Mouse (Mus musculus) lung, postnatal 0 days (tissue): ENCODE data around the gene Hs6st1. TPM values are rescaled to one million over a fixed set of nuclear protein-coding genes. Genes with fewer than 3 reads are reported as not detected.

ENCODE experiments used
- ATAC-seq: fragments of 200-750 bp; cut with Nextera tagmentation; 2 replicates; pipeline ENCODE4 v1.8.0; 2017; ENCODE audit warnings: moderate library complexity
- DNase-seq: peaks from one replicate; pipeline ENCODE4 v3.0.0-alpha.2; 2016; ENCODE audit warnings: low spot score
- H3K27ac ChIP-seq: fragments of 300-500 bp; sonication (generic); 2 replicates; pipeline ENCODE4 v1.5.1; 2014; ENCODE audit warnings: antibody characterized with exemption, mild to moderate bottlenecking, low read length, mixed read lengths
- H3K27me3 ChIP-seq: fragments of 300-500 bp; sonication (generic); replicated peaks from 2 replicates; pipeline ENCODE4 v1.6.1; 2014; ENCODE audit warnings: low read length, mixed read lengths; ENCODE audit not compliant: insufficient read depth
- H3K36me3 ChIP-seq: fragments of 300-500 bp; sonication (generic); 2 replicates; pipeline ENCODE4 v1.6.1; 2014; ENCODE audit warnings: low read length, mixed read lengths; ENCODE audit not compliant: insufficient read depth
- H3K4me1 ChIP-seq: fragments of 300-500 bp; sonication (generic); 2 replicates; pipeline ENCODE4 v1.6.1; 2014; ENCODE audit warnings: antibody characterized with exemption, low read depth, low read length, mixed read lengths; ENCODE audit not compliant: insufficient read depth
- H3K4me2 ChIP-seq: fragments of 300-500 bp; sonication (generic); replicated peaks from 2 replicates; pipeline ENCODE4 v1.6.1; 2014; ENCODE audit warnings: low read depth, mild to moderate bottlenecking, low read length, moderate library complexity, mixed read lengths
- H3K4me3 ChIP-seq: fragments of 300-500 bp; sonication (generic); 2 replicates; pipeline ENCODE4 v1.5.1; 2014; ENCODE audit warnings: low read depth, low read length
- H3K9ac ChIP-seq: fragments of 300-500 bp; sonication (generic); replicated peaks from 2 replicates; pipeline ENCODE4 v1.6.1; 2014; ENCODE audit warnings: low read depth, mild to moderate bottlenecking
- H3K9me3 ChIP-seq: fragments of 300-500 bp; sonication (generic); 2 replicates; pipeline ENCODE4 v1.6.1; 2016; ENCODE audit warnings: low read length, mixed read lengths
- CTCF ChIP-seq: IDR thresholded peaks from 2 replicates; pipeline ENCODE4 v1.5.1; 2016; ENCODE audit warnings: antibody characterized with exemption, mild to moderate bottlenecking
- EP300 ChIP-seq: IDR thresholded peaks from 2 replicates; pipeline ENCODE4 v1.6.1; 2016; ENCODE audit warnings: antibody characterized with exemption, mild to moderate bottlenecking, control low read depth
- WGBS: fragments of 180-500 bp; shearing (Covaris S2); extraction: QIAGEN DNeasy Blood & Tissue Kit; methylation state at CpG from one replicate; pipeline ENCODE4 v1.1.7; 2014; 5-methylcytosine and 5-hydroxymethylcytosine counted together
- polyA plus RNA-seq: library from polyadenylated mRNA; unstranded; fragments of >200 nt; fragmentation: Nextera tagmentation; extraction: Ambion mirVana; gene quantifications from 2 replicates; pipeline ENCODE4 v1.2.1, GENCODE M21; 2015

Gene Hs6st1
- polyA plus RNA-seq, 1 experiment from 2014 or later = 4.9 TPM

DNA sequence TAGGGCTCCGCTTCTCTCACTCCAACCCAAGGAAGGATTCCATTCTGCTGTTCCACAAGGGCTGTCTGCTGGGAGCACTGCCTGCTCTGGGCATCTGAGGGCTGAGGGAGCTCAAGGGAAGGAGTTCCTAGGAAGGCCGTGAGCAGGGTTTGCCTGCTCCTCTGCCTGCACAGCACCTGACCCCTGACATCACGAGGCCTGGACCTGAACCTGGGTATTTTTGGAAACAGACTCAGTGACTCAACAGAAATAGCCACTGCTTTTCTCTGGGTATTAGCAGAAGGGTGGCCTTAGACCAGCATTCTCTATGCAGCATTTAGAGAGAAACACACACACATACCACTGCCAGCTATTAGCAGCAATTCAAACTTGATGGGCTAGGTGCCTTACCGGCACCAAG lies 30.2 kb downstream of the Hs6st1 start:
- Histone ChIP-seq H3K36me3 (no peaks in the 10 kb centered on the region; the same call in 1 of the 2 replicates), H3K27ac (no peak overlapping the region), H3K27me3 (no peaks in the 10 kb centered on the region), H3K4me3 (no peak overlapping the region), H3K9me3 (no peaks in the 10 kb centered on the region), H3K9ac (no peak overlapping the region), H3K4me2 (no peak overlapping the region), H3K4me1 (no peaks in the 10 kb centered on the region)
- 91% methylated on average over 4 of the region's 4 CpGs for WGBS
- DNase-seq (no peak), ATAC-seq (no peak)
- no peak for TF ChIP-seq EP300
- TF ChIP-seq CTCF = no peak

DNA sequence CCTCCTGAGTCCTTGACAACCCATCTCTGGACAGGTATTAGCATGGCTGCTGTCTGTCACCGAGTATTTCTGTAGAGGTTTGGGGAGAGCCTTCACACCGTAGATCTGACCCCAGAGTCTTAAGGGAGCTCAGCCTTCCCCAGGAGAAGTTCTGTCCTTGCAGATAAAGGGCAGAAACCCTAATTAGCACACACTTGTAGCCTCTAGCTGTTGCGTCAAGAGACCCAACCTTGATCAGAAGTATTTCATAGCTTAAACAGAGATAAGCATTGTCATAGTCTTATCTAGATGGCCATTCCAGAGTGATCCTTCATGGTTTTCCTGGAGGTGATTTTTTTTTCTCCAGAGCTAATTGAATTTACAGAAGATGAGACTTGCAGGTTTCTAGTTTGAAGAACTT lies 32.2 kb downstream of the Hs6st1 start:
- Histone ChIP-seq H3K27ac (no peak overlapping the region), H3K9me3 (no peaks in the 10 kb centered on the region), H3K4me1 (no peaks in the 10 kb centered on the region), H3K4me3 (no peak overlapping the region), H3K9ac (no peak overlapping the region), H3K4me2 (no peak overlapping the region), H3K27me3 (no peaks in the 10 kb centered on the region), H3K36me3 (peaks cover 17% of the 10 kb centered on the region; the same call in 1 of the 2 replicates)
- whole genome bisulfite sequencing = 73% methylated on average over 3 of the region's 3 CpGs
- DNase-seq (no peak), ATAC-seq (no peak)
- TF ChIP-seq EP300 (no peak), CTCF (no peak)

DNA sequence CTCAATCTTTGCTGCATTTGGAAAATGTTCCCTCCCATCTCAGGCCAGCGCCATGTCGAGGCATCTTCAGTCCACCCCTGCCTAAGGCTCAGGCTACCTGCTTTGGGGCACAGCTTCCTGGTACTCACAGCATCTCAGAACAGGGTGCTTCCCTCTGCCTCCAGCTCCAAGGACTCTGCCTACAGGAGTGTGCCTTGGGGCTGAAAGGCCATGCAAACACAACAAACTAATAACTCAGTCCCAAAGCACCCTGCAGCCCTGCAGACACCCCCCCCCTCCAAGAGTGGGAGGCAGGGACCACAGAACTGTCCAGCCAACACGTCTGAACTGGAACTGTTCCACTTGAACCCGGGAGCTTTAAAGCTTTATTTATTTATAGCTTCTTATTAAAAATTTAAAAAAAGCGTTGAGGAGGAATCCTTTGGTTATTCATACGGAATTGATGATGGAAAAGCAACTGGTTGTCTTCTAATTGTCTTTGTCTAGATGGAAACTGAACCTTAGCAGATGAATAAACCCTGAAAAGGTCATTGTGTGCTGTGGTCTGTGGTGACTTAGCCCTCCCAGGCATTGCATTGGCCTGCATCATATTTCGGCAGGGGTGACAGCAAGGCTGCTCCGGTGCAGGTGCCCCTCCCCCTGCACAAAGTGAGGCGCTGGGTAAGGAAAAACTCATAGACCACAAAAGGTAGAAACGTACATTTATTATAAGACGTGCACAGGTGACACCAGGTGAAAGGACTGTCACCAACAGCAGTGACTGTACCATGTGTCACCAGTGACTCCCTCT lies 37.9 kb downstream of the Hs6st1 start:
- WGBS = 87% methylated on average over 11 of the region's 11 CpGs
- Histone ChIP-seq H3K4me2 (no peak overlapping the region), H3K9ac (no peak overlapping the region), H3K9me3 (no peaks in the 10 kb centered on the region), H3K27ac (no peak overlapping the region), H3K4me3 (no peak overlapping the region), H3K27me3 (no peaks in the 10 kb centered on the region), H3K36me3 (peaks cover 25% of the 10 kb centered on the region), H3K4me1 (no peaks in the 10 kb centered on the region)
- TF ChIP-seq CTCF (no peak), EP300 (no peak)
- DNase-seq = no peak
- ATAC-seq = no peak

DNA sequence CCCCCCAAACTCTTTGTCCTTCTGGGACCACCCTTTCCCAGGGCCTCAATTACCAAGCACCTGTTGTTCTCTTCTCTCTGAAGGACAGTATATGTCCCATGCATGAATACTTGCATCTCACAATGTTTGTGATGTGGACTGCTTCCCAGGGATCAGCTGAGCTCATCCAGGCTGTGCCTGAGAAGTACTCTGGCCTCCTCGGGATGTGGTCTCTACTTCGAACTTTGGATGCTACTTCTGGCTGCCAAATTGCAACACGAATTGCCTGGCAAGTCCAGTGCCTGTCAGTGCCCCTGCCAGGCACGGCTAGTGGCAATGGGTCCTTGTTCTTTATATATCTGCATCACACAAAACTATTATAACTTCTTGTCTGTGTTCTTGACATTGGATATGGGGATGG lies 41.8 kb downstream of the Hs6st1 start:
- Histone ChIP-seq H3K9ac (no peak overlapping the region), H3K4me3 (no peak overlapping the region), H3K4me2 (no peak overlapping the region), H3K9me3 (no peaks in the 10 kb centered on the region), H3K27me3 (no peaks in the 10 kb centered on the region), H3K27ac (no peak overlapping the region), H3K36me3 (peaks cover 12% of the 10 kb centered on the region), H3K4me1 (no peaks in the 10 kb centered on the region)
- no peak for TF ChIP-seq CTCF
- no peak for TF ChIP-seq EP300
- DNase-seq (no peak), ATAC-seq (no peak)
- 79% methylated on average over 4 of the region's 4 CpGs for WGBS

GRCm38 (mm10) chr1:36112665-36113064 lies 44.5 kb downstream of the Hs6st1 start:
- WGBS = 88% methylated on average over 3 of the region's 3 CpGs
- H3K4me2 ChIP-seq = no peak overlapping the region
- TF ChIP-seq EP300 = no peak
- no peak for TF ChIP-seq CTCF
- H3K36me3 ChIP-seq = no peaks in the 10 kb centered on the region
- DNase-seq (no peak), ATAC-seq (no peak)
- H3K27me3 ChIP-seq = no peaks in the 10 kb centered on the region
- H3K4me3 ChIP-seq = no peak overlapping the region
- H3K9ac ChIP-seq = no peak overlapping the region
- no peaks in the 10 kb centered on the region for H3K9me3 ChIP-seq
- H3K4me1 ChIP-seq = no peaks in the 10 kb centered on the region; the same call in 1 of the 2 replicates
- no peak overlapping the region for H3K27ac ChIP-seq

- no peak overlapping the region for H3K4me2 ChIP-seq
- ATAC-seq (no peak), DNase-seq (no peak)
- H3K9ac ChIP-seq = no peak overlapping the region
- no peak for TF ChIP-seq CTCF
- TF ChIP-seq EP300 = no peak
- H3K27ac ChIP-seq = no peak overlapping the region
- no peaks in the 10 kb centered on the region for H3K27me3 ChIP-seq
- H3K4me3 ChIP-seq = no peak overlapping the region
- no peaks in the 10 kb centered on the region for H3K9me3 ChIP-seq
- H3K36me3 ChIP-seq = no peaks in the 10 kb centered on the region
- no peaks in the 10 kb centered on the region; the same call in 1 of the 2 replicates for H3K4me1 ChIP-seq
- 69% methylated on average over 8 of the region's 8 CpGs for WGBS
These were observed 45.5 kb downstream of the Hs6st1 start for GRCm38 (mm10) chr1:36113670-36114069.
